Mouse (Mus musculus) ovary, postnatal 10 days (tissue): ENCODE data around the gene Ankrd53.
A peak's percentile ranks its signal among the peaks of the same experiment; 100 is the strongest.

Experiments used
- DNase-seq: peaks from one replicate; pipeline ENCODE4 v3.0.0; 2022; ENCODE audit warnings: low spot score

Ankrd53 gene

GRCm38 (mm10) chr6:83762344-83762743 is at the start of gene Ankrd53:
Ankrd53 (plus strand) TSS chr6:83762644.
- DNase-seq = no peak

DNA sequence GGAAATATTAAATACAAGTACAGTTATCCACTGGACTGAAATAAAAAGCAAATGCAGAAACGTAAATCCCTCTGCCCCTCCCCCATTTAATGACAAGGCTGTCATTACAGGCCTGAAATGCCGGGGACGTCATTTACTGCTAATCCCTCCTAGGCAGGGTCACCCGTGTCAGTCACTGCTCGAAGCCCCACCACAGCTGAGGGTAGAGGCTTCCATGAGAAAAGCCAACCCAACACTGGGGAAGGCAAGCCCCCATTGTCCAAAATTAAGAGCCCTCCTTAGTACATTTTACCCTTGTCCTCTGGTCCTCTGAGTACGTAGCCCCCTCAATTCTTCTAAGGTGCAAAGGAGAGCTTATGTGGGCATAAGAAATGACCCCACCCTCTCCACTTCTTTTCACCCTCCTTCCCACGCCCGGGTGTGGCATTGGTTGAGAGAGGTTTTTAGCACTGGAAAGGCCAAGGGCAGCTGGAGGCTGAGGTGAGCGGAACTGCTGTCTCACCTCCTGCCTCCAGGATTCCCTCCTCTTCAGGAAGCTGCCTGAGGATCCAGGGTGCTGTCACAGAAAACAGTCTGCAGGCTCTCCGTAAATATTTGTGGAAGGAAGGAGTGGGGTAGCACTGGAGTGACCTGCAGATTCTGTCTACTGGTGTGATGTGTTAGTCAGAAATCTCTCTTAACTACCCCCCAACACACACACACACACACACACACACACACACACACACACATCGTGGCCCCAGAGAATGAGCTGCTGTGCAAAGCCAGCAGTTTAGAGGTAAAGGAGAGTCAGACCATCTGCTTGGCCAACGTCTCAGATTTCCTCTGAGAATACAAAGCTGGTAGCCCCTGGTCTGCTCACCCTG is 48.9 kb upstream of the Ankrd53 start:
- DNase-seq = no peak

- DNase-seq = no peak
Measured at GRCm38 (mm10) chr6:83714221-83715123, 48.0 kb upstream of the Ankrd53 start.

- DNase-seq = no peak
Measured at GRCm38 (mm10) chr6:83715461-83716196, 46.8 kb upstream of the Ankrd53 start.

DNA sequence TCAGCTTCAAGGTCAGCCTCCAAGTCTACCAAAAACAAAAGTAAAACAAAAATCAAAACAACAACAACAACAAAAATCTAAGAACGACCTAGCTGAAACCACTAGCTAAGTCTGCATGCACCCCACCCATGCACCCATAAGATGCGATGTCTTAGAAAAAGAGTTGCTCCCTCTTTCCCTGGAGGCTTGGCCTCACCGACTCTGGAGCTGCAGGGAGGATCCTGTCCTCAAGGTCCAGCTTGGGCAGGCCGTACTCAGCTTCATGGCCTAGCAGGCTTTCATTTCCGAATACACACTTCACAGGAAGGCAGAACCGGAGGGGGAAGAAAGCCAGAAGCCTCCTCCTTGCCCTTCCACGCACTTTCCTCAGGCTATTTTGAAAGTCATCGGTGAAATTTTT is 45.4 kb upstream of the Ankrd53 start:
- DNase-seq = no peak

DNA sequence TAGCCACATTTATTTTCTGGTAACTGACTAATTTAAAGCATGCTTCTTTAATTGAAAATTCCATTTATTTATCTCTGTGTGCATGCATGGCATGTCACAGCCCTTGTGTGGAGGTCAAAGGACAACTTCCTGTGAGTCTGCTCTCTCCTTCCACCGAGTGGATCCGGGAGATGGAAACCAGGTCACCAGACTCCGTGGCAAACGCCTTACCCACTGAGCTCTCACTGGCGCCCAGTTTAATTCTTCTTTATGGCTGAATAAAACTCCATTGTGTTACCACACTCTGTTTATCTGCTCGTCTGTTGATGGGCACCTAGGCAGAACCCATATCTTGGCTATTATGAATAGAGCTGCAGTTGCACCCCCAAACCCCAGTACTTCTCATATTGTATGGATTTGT is 39.9 kb upstream of the Ankrd53 start:
- no peak for DNase-seq

DNA sequence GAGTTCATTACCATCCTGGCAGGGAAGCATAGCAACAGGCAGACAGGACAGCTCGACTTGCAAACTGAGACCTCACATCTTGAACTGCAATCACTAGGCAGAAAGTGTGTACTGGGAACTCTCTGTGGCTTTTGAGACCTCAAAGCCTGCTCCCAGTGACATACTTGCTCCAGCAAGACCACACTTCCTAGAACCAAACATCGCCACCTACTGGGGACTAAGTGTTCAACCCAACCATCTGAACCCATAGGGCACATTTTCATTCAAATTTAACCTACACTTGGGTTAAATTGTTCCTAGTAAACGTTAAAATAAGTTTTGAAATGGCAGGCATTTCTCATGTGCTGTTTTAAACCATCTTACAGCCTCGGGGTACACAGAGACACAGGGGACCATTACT is 35.3 kb upstream of the Ankrd53 start:
- DNase-seq = no peak

DNA sequence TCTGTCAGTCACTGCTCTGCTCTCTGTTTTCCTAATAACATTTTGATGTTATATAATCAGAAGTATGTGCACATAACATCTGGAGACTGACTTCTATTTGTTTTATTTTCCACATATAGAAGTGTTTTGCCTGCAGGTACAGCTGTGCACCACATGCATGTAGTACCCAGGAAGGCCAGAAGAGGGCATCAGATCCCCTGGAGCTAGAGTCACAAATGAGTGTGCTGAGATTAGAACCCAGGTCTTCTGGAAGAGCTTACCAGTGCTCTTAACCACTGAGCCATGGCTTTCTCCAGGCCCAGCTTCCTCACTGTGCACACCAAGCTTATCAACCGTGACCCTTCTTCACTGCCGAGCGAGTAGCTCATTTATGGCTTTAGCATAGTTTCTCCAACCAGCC is 34.0 kb upstream of the Ankrd53 start:
- DNase-seq = no peak

GRCm38 (mm10) chr6:83729350-83729970 is 33.0 kb upstream of the Ankrd53 start:
- no peak for DNase-seq

GRCm38 (mm10) chr6:83731128-83731527 is 31.3 kb upstream of the Ankrd53 start:
- DNase-seq = no peak

DNA sequence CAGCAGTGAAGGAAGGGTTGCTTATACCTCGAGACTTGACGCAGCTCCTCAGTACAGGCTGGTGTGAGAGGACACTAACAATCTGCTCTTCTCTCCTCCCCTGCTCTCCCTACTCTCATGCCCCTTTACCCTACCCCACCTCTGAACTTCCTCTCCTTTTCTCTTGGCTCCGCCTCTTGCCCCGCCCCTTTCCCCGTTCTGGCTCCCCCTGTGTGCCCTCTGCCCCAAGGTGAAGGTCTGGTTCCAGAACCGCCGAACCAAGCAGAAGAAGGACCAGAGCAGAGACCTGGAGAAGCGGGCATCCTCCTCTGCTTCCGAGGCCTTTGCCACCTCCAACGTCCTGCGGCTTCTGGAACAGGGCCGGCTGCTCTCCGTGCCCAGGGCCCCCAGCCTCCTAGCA is 25.1 kb upstream of the Ankrd53 start:
- DNase-seq = no peak

DNA sequence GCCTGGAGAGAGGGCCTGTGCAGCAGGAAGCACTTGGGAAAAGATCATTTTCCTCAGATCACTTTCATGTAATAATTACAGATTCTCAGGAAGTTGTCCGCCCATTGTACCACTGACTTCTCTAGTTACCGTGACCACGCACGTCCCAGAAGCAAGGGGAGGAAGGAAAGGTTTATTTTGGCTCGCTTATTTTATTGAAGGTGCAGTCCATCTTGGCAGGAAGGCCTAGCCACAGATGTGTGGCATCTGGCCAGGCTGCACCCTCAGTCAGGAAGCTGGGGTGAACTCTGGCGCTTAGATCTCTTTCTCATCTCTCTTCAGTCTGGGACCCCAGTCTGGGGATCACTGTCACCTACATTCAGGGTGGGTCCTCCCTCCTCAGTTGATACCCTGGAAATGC is 23.8 kb upstream of the Ankrd53 start:
- DNase-seq = no peak

- DNase-seq = no peak
Measured at GRCm38 (mm10) chr6:83742761-83743160, 19.7 kb upstream of the Ankrd53 start, which contains the start of gene Atp6v1b1. Atp6v1b1 (plus strand) TSS chr6:83742990.

GRCm38 (mm10) chr6:83743212-83743611 is 19.2 kb upstream of the Ankrd53 start:
- DNase-seq = no peak

DNA sequence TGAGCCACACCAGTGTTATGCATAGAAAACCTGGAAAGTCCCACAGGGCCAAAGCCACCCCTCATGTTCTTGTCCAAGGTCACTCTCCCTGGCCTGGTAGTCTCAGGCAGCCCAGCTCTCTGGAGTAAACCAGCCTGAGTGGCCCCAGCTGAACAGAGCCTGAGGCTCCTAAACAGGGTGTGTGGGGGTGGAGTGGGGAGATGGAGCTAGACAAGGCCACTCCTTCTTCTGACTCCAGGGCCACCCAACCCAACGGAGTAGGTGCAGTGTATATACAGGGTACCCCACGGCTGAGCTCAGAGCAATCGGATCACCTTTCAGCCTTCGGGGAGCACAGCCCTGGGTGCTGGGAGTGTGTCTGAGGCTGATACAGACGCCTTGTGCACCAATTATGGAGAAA is 18.3 kb upstream of the Ankrd53 start:
- DNase-seq = no peak

GRCm38 (mm10) chr6:83744557-83744956 is 17.9 kb upstream of the Ankrd53 start:
- DNase-seq = no peak

DNA sequence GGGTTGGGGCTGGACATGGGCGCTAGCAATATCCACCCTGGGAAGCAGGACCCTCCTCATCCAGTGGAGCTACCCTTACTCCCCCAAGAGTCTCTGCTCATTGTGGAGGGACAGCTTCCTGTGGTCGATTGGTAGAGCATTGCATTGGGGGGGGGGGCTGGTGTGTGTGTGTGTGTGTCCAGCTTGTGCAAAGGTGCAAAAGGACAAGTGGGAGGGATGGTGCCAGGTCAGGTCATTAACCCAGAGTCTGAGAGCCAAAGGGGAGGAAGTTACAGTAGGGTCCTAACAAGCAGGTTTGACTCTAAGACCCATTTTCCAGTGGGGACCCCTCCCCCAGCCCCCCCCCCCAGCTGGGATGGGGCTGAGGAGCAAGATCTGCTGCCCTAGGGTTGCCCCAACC is 17.0 kb upstream of the Ankrd53 start:
- DNase-seq = no peak

DNA sequence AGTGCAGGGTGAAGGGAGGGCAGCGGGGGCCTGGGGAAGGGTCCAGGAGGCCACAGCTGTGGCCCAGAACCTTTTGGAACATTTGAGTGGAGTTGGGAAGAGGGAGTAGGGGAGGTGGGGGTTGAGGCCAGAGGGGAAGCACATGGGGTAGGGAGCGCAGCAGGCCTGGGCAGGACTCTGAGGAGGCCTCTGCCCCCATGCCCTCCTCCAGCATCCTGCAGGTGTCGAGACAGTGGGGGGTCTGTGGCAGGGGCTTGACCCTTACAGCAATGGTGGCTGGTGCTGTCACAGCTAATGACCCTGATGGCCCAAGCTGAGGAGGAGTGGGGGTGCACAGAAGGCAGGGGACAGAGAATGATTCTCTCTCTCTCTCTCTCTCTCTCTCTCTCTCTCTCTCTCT is 13.2 kb upstream of the Ankrd53 start:
- DNase-seq = no peak

GRCm38 (mm10) chr6:83750171-83750684 is 12.2 kb upstream of the Ankrd53 start:
- DNase-seq = peak; percentile 43

GRCm38 (mm10) chr6:83756051-83756450 is 6.4 kb upstream of the Ankrd53 start:
- no peak for DNase-seq

GRCm38 (mm10) chr6:83762880-83763431 is 512 bp downstream of the Ankrd53 start:
- no peak for DNase-seq
